Mouse (Mus musculus): ENCODE data around the gene Olfr420.
A peak's percentile ranks its signal among the peaks of the same experiment; 100 is the strongest.

Gene Olfr420

DNA sequence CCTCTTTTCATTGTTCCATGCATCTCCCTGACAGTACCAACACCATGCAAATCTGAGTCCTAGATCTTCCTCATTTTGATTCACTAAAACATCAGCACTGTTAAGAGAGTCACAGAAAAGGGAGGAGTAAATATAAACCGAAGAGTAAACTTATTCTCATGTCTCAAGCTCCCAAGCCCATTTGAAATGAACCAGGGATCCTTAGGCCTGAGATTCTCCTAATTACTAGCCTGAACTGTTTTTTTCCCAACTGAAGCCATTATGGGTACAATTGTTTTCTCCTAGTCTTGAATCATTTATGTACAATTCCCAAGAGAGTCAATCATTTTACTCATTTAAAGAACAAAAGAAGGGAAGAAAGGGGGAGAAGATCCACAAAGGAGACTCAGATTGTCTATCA is at the start of gene Olfr420:
TSS of gene Olfr420 (plus strand) at position 301 of the 400 bp plus-strand sequence.
- no peak for DNase-seq (ENCODE audit: extremely low read depth, low read depth)

DNA sequence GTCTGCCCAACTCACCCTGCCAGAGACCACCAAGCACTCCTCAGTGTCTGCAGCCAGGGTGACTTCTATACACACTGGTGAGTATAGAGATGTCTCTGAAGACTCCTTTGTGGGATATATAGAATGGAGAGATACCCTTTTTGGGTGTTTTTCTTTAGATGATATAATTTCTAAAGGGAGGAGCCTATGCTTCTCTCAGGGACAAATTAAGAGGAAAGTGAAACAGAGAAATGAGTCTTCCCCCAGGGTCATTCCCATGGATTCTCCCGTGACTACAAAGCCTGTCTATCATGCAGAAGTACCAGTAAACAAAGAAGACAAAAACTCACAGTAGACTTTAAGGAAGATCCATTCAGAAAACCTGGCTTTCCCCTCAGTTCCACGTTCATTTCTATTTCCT is 34.4 kb upstream of the Olfr420 start, which contains the start of gene Olfr231:
TSS of gene Olfr231 (minus strand) at position 101 of the 400 bp plus-strand sequence.
- DNase-seq (ENCODE audit: extremely low read depth, low read depth): no peak

DNA sequence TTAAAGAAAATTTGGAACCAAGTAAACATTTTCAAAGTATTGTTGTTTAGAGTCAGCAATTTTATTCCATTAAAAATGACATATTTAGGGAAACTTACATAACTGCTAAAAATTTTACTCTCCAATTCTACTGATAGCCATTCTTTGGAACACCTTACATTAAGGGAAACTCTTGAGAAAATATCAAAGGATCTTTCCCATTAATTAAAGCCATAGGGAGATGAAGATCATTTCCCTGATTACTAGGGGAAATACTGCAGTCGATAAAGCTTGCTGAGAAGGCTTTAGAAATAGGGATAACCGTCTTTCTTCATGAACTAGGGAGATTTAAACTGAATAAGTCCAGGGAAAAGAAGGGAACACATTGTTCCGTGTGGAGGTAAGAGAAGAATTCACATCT is 24.2 kb upstream of the Olfr420 start, which contains the start of gene Olfr424:
TSS of gene Olfr424 (plus strand) at position 301 of the 400 bp plus-strand sequence.
- no peak for DNase-seq (ENCODE audit: extremely low read depth, low read depth)

DNA sequence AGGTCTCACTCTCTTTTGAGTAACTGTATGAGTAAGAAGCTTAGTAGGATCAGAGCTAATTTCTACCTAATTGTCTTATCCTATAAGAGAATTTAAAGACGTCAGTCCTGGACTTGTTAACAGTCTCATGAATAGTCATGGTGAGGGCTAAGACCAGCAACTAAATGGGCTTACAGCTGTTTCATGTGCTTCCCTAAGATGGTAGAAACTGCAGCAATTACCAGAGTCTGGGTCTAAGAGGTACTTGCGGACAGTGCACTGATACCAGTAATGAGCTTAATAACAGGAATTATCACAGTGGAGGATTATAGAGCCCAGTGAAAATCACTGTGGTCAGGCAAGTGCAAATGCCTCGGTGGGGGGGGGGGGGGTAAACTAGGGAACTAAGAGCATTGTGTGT is 23.4 kb upstream of the Olfr420 start:
- DNase-seq (ENCODE audit: extremely low read depth, low read depth): no peak

DNA sequence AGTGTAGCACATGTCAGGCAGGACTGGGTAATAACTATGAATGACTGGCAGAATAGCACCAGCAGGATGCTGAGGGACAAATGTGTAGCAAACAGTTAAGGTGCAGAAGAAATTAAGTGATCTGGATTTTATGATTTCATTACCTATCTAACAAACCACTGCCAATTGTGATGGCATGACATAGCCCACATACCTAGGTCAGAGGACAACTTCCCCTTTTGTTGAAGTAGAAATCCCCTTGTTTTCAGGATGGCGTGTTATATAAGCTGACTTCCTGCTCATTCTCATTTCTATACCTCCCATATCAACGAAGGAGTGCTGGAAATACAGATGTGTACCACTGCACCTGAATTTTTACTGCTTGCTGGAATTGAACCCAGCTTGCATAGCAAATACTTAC is 14.0 kb upstream of the Olfr420 start:
- no peak for DNase-seq (ENCODE audit: extremely low read depth, low read depth)

DNA sequence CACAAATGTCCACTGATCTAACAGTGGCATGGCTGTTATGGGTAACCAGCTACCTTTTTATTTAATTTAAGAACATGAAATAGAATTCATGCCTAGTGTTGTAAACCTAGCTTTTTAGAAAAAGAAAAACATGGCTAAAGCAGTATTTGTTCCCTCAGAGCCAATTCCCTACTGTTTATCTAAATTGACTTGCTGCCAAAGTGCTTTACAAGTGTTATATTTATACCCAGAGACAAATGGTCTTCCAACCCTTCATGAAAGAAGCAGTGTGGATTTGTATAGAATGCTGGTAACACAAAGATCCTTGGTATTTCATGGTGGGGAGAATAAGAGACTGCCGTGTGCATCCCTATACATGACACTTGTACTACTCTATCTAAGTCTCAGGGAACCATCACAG is 8.7 kb upstream of the Olfr420 start:
- DNase-seq (ENCODE audit: extremely low read depth, low read depth): no peak

DNA sequence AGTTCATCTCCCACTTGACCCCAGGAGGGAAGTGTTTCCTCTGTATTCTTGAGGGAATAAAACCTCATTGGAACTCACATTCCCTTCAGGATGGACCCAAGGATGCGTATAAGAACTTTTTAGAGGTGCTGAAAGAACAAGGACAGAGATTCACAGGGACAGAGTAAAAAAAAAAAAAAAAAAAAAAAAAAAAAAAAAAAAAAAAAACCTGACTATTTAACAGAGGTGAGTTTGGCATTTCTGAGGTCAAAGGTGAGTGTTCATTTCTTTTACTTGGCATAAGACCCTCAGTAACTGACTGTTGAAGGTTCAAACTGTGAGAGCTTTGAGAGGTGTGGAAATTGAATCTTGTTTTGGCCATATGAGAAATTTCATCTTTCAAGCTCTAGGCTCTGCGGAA is 6.1 kb upstream of the Olfr420 start:
- DNase-seq (ENCODE audit: extremely low read depth, low read depth): no peak

DNA sequence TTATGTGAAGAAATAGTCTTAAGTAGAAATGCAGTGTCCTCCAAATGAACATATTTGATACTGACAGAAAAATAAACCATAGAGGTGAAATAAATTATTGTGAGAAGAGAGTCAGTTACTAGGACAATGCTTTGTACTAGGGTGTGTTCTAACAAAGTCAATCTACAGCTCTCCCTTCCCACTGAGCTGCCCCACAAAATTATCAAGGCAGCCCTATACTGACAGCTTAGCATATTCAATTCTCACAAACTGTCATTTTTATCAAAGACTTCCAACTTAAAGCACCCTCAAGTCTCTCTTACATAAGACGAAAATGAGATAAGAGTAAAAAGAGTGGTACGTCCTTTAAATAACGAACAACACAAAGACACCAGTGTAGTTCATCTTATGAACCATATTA is 2.2 kb downstream of the Olfr420 start:
- no peak for DNase-seq (ENCODE audit: extremely low read depth, low read depth)

DNA sequence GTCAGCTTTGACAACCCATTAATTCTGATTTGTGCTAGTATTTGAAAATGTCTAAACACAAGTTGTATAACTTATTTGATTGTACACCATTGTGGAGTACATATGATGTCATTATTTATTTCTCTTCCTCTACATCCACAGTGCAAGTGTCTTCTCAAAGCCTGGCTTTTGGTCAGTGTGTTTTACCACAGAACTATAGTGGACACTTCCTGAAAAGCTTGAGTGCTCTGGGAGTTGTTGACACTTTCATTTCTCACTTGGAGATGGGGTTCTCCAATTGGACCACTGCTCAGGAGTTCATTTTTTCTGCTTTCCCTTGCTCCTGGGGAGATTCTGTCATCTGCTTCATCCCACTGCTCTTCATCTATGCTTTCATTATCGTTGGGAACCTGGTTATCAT is 3.1 kb downstream of the Olfr420 start:
- DNase-seq (ENCODE audit: extremely low read depth, low read depth): no peak

DNA sequence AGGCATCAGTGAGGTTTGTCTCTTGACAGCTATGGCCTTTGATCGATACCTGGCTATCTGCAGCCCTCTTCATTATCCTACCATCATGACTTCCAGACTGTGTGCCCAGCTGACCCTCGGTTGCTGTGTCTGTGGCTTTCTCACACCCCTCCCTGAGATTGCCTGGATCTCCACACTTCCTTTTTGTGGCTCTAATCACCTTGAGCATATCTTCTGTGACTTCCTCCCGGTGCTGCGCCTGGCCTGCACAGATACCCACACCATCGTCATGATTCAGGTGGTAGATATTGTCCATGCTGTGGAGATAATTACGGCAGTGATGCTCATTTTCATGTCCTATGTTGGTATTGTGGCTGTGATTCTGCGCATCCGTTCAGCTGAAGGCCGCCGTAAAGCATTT is 3.7 kb downstream of the Olfr420 start:
- DNase-seq (ENCODE audit: extremely low read depth, low read depth): no peak

DNA sequence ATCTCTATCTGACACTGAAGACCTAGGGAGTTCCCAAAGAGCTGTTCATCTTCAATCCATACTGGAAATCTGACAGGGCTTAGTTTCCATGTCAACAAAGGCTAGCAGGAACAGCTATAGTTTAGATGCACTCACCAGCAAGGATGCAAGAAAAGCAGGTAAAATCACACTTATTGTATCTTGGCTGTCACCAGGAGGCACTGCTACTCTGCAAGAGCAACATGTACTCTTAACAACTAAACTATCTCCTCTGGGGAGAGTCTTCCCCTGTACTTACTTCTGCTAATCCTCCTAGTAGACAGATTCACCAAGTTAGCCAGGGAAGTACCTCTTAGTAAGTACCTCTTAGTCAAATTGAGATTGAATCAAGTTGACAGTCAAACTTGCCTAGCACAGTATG is 13.6 kb downstream of the Olfr420 start:
- no peak for DNase-seq (ENCODE audit: extremely low read depth, low read depth)

DNA sequence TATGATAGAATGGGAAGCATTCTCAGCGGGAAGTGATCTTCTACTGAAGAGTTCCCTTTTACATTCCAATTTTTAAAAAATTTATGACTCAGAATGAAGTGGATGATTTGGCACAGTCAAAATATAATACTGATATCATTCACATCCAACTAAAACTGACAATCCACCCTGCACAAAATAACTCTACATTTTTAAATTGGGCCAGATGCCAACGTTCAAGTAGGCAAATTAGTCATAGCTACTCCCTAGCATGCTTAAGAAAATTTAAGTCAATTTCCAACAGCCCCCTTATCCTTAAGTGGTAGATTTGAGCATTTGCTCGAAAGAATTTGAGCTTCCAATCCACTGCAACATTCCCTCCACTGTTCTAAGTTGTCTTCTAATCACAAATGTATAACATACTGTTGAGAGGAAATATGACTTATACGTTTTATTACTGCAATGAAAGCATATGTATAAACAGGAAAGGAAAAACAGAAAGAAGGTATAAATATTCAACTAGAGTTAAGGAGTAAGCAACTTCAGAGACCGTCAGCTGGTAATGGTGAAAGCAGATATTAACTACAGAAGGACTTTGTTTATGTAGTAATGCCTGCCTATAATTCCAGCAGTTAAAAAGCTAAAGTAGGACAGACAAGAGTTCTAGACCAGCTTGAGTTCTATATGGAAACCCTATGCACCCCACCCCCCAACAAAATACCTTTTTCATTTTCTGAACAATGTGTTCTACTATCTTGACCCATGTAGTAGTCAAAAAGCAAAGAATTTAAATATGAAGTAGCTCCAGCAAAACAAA is 15.5 kb downstream of the Olfr420 start:
- no peak for DNase-seq (ENCODE audit: extremely low read depth, low read depth)

DNA sequence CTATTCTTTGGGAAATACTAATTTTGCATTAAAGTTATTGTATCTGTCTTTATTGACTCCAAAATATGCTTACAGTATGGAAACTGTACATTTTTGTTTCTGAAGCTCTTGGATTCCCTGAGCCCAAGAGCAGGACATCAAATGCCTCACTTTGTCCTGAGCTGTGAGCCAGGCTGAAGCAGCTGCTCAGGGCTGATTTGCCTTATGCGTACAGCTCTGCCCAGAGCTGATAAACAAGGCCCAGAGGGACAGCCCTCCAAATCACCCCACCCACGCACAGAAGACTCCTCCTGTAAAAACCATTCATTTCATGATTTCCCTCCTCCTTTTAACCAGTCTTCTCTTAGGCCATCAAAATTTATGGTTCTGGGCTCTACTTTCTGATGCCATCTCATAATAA is 16.1 kb downstream of the Olfr420 start:
- peak; percentile 89 for DNase-seq (ENCODE audit: extremely low read depth, low read depth)

DNA sequence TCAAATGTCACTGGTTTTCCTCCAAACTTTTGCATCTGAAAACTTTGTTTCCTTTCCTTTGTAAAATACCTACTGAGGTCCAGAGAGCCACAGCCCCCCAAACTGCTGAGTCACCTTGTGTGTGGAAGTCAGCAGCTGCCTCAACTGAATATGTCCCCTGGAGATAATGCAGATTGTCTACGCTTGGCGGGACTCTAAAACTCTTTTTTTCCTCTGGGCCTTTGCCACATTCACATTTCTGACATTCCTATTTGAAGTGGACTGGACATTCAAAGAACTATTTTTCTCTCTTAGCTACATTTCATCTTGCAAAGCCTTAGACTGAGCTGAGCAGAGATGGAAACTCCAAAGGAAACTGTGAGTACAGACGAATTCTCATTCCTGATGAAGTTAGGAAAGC is 17.2 kb downstream of the Olfr420 start, which contains the start of gene Spta1:
TSS of gene Spta1 (plus strand) at position 172 of the 400 bp plus-strand sequence.
- peak; percentile 84 for DNase-seq (ENCODE audit: extremely low read depth, low read depth)

DNA sequence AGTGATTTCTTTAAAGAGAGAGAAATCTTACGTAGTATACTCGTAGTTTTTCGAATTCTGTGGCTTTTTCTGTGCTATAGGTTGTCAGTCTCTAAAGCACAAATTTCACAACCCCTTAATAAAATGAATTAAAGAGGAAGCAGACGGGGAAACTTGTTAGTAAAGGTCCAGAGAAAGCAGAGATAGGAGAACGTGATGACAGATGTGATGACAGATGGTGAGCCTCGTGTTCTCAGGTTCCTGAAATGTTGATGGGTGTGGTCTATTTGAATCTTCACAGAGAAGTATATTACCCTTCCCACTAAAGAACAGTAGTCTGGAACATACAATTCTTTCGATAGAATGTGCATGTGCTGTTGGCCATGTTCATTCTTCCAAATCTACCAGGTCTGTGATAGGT is 49.3 kb downstream of the Olfr420 start:
- no peak for DNase-seq (ENCODE audit: extremely low read depth, low read depth)
